Mouse (Mus musculus) G1E (cell line): Measurements from ENCODE around the gene Tnc. TPM values are rescaled to one million over a fixed set of nuclear protein-coding genes. Genes with fewer than 3 reads are reported as not detected.

Experiments
- ATAC-seq: 2 replicates; pipeline ENCODE4 v1.8.0; 2016; ENCODE audit warnings: mild to moderate bottlenecking; ENCODE audit not compliant: insufficient number of reproducible peaks, poor library complexity, low FRiP score, severe bottlenecking; ENCODE audit errors: extremely low read depth
- DNase-seq: peaks from one replicate; pipeline ENCODE4 v3.0.0; 2012; ENCODE audit warnings: low spot score
- H3K27me3 ChIP-seq: 2 replicates; pipeline ENCODE4 v1.6.1; 2012; ENCODE audit warnings: mild to moderate bottlenecking, low read length, inconsistent platforms; ENCODE audit not compliant: insufficient read depth
- H3K36me3 ChIP-seq: replicated peaks from 2 replicates; pipeline ENCODE3; 2012; ENCODE audit warnings: mild to moderate bottlenecking, inconsistent platforms
- H3K4me1 ChIP-seq: 2 replicates; pipeline ENCODE4 v1.6.1; 2012; ENCODE audit warnings: low read depth, low read length, inconsistent platforms, mixed read lengths; ENCODE audit not compliant: insufficient read depth
- H3K4me3 ChIP-seq: 2 replicates; pipeline ENCODE4 v1.5.1; 2012; ENCODE audit warnings: low read depth, mild to moderate bottlenecking, inconsistent platforms, low read length, moderate library complexity, mixed read lengths
- H3K9me3 ChIP-seq: replicated peaks from 2 replicates; pipeline ENCODE4 v1.6.1; 2012; ENCODE audit warnings: inconsistent platforms
- CTCF ChIP-seq: IDR thresholded peaks from 2 replicates; pipeline ENCODE4 v1.5.1; 2012; ENCODE audit warnings: low read depth, low read length, inconsistent platforms, mixed read lengths
- GATA1 ChIP-seq: IDR thresholded peaks from 2 replicates; pipeline ENCODE4 v1.6.1; 2012; ENCODE audit warnings: borderline replicate concordance, low read length, inconsistent platforms, mixed read lengths
- GATA2 ChIP-seq: IDR thresholded peaks from 2 replicates; pipeline ENCODE4 v1.6.1; 2012; ENCODE audit warnings: low read depth, low read length, inconsistent platforms, borderline replicate concordance
- POLR2AphosphoS5 ChIP-seq: IDR thresholded peaks from 2 replicates; pipeline ENCODE4 v1.6.1; 2012; ENCODE audit warnings: low read depth, low read length, inconsistent platforms; ENCODE audit not compliant: insufficient replicate concordance
- TAL1 ChIP-seq: conservative IDR thresholded peaks from 2 replicates; pipeline ENCODE4 v1.6.1; 2012; ENCODE audit warnings: low read depth, low read length, inconsistent platforms, mixed read lengths
- polyA plus RNA-seq: library from polyadenylated mRNA; stranded (reverse); fragments of >175 nt; gene quantifications from 2 replicates; pipeline ENCODE4 v1.2.3, GENCODE M21; 2012
- total RNA-seq, 2 experiments: library from RNA; stranded (forward) in 1 of 2; stranded (reverse) in 1 of 2; fragments of 200-1000 nt in 1 of 2; fragments of >200 nt in 1 of 2; fragmentation: Nextera tagmentation in 1 of 2; gene quantifications; 2 replicates each; pipeline ENCODE4 v1.2.3; 2014 to 2017

Gene Tnc
- total and polyA plus RNA-seq, 3 experiments = 0.16 TPM; not detected in 2

GRCm38 (mm10) chr4:64058048-64058855 lies 11.4 kb upstream of the Tnc start:
- ATAC-seq (no peak), DNase-seq (no peak)
- no peaks in the 10 kb centered on the region for H3K27me3 ChIP-seq
- peaks cover 12% of the 10 kb centered on the region for H3K9me3 ChIP-seq
- no peaks in the 10 kb centered on the region for H3K36me3 ChIP-seq
- no peak overlapping the region for H3K4me3 ChIP-seq
- H3K4me1 ChIP-seq = no peaks in the 10 kb centered on the region
- TF ChIP-seq TAL1 = no peak
- no peak for TF ChIP-seq POLR2AphosphoS5
- no peak for TF ChIP-seq GATA1

DNA sequence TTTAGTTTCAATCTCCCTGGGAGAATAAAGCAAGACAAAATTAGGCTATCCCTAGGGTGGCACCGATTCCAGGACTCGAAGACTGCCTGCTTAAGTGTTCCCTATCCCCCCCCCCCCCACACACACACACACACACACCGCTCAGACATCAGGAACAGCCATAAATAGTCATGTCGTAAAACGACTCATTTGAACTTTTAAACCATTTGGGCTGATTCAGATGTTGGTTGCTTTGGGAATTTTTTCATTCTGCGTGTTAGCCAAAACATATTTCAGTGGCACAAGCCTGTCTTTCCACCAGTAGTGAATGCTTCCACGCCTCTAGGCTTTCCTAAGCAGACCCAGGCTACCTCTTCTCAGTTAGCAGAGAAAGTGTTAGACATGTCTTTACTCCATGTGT lies 1.4 kb upstream of the Tnc start:
- no peaks in the 10 kb centered on the region for H3K4me1 ChIP-seq
- no peak for TF ChIP-seq CTCF
- TF ChIP-seq POLR2AphosphoS5 = no peak
- no peak for TF ChIP-seq TAL1
- no peak for TF ChIP-seq GATA1
- TF ChIP-seq GATA2 = no peak
- peaks cover 40% of the 10 kb centered on the region for H3K9me3 ChIP-seq
- ATAC-seq = no peak
- DNase-seq = no peak
- H3K27me3 ChIP-seq = no peaks in the 10 kb centered on the region
- H3K36me3 ChIP-seq = no peaks in the 10 kb centered on the region
- H3K4me3 ChIP-seq = no peak overlapping the region

GRCm38 (mm10) chr4:64043893-64044292 lies 2.9 kb downstream of the Tnc start:
- DNase-seq (no peak), ATAC-seq (no peak)
- TF ChIP-seq CTCF = no peak
- TF ChIP-seq GATA2 = no peak
- no peak for TF ChIP-seq POLR2AphosphoS5
- TF ChIP-seq TAL1 = no peak
- no peak for TF ChIP-seq GATA1
- no peaks in the 10 kb centered on the region for H3K4me1 ChIP-seq
- no peak overlapping the region for H3K4me3 ChIP-seq
- peaks cover 38% of the 10 kb centered on the region for H3K9me3 ChIP-seq
- no peaks in the 10 kb centered on the region for H3K36me3 ChIP-seq
- no peaks in the 10 kb centered on the region for H3K27me3 ChIP-seq

DNA sequence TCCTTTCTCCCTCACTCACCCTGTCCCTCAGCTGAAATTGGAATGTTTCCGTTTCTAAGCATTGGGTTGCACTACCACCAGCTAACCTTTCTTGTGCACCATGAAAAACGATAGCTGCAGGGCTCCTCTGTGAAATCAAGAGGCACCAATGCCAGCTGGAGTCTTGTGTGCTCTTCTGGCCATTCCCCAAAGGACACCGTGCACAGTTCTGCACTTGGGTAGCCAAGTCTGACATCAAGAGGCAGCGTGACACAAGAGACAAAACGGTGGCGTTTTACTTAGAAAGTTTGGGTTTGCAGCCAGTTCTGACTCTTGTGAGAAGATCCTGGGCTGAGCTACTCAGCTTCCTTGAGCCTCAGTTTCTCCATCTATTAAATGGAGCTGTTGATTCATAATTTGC lies 3.4 kb downstream of the Tnc start:
- ATAC-seq (no peak), DNase-seq (no peak)
- H3K9me3 ChIP-seq = peaks cover 34% of the 10 kb centered on the region
- no peak overlapping the region for H3K4me3 ChIP-seq
- no peaks in the 10 kb centered on the region for H3K27me3 ChIP-seq
- H3K36me3 ChIP-seq = no peaks in the 10 kb centered on the region
- TF ChIP-seq GATA1 (no peak), POLR2AphosphoS5 (no peak), CTCF (no peak), TAL1 (no peak), GATA2 (no peak)
- H3K4me1 ChIP-seq = no peaks in the 10 kb centered on the region

DNA sequence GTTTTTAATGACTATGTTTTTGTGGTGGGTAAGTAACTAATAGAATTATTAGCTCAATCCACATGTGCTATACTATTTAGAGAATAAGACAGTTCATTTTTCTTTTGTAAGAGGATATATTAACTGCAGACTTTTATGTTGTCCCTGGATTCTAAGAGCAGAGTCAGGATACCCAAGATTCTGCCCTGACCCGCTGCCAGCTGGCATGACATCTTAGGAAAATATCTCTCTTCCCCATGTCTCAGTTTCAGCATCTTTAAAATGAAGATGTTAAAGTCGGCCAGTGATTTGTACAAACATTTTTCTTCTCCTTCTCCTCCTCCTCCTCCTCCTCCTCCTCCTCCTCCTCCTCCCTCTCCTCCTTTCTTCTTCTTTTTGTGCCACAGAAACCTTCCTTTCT lies 7.7 kb downstream of the Tnc start:
- Histone ChIP-seq H3K27me3 (no peaks in the 10 kb centered on the region), H3K9me3 (peaks cover 12% of the 10 kb centered on the region), H3K36me3 (no peaks in the 10 kb centered on the region), H3K4me3 (no peak overlapping the region), H3K4me1 (no peaks in the 10 kb centered on the region)
- TF ChIP-seq CTCF (no peak), POLR2AphosphoS5 (no peak), GATA1 (no peak), GATA2 (no peak), TAL1 (no peak)
- no peak for ATAC-seq
- DNase-seq = no peak

- Histone ChIP-seq H3K9me3 (peaks cover 10% of the 10 kb centered on the region), H3K27me3 (no peaks in the 10 kb centered on the region), H3K4me1 (no peaks in the 10 kb centered on the region), H3K36me3 (no peaks in the 10 kb centered on the region), H3K4me3 (no peak overlapping the region)
- DNase-seq (no peak), ATAC-seq (no peak)
- TF ChIP-seq TAL1 (no peak), POLR2AphosphoS5 (no peak), CTCF (no peak), GATA1 (no peak), GATA2 (no peak)
Observed at GRCm38 (mm10) chr4:64037513-64037912, 9.3 kb downstream of the Tnc start.

GRCm38 (mm10) chr4:64034724-64035123 lies 12.1 kb downstream of the Tnc start:
- no peaks in the 10 kb centered on the region for H3K27me3 ChIP-seq
- TF ChIP-seq CTCF = no peak
- no peak for TF ChIP-seq GATA2
- TF ChIP-seq TAL1 = no peak
- TF ChIP-seq POLR2AphosphoS5 = no peak
- TF ChIP-seq GATA1 = no peak
- ATAC-seq = no peak

More at GRCm38 (mm10) chr4:64034724-64035123, 12.1 kb downstream of the Tnc start:
- Histone ChIP-seq H3K9me3 (peaks cover 4% of the 10 kb centered on the region), H3K4me3 (no peak overlapping the region), H3K4me1 (no peaks in the 10 kb centered on the region), H3K36me3 (no peaks in the 10 kb centered on the region)
- no peak for DNase-seq
